Mouse (Mus musculus) T-helper 17 cell (primary cell): Measurements from ENCODE around the gene Fam53b.

ENCODE experiments used
- in situ Hi-C, 2 experiments: fragments of 300-600 bp; cut with MboI, MseI; formaldehyde crosslinking; loops; 1 replicate in 1 of 2; 2 replicates in 1 of 2; pipeline ENCODE4 v1.15.1; 2025; ENCODE audit warnings: high pct_unique_total_duplicates in 2 of 2

The Fam53b gene

GRCm38 (mm10) chr7:132768498-132769344, 45.0 kb downstream of the Fam53b start:
- in situ Hi-C loops, result loop anchor here (5.0 to 25.0 kb wide), 2 partner anchors 34 to 1206 kb away; partner anchors contain the start of gene Bub3 (in 1 of the 2)

- in situ Hi-C loops, result loop anchor here (5.0 to 25.0 kb wide), 2 partner anchors 34 to 1206 kb away; partner anchors contain the start of gene Bub3 (in 1 of the 2)
Measured at GRCm38 (mm10) chr7:132767999-132768370, 45.7 kb downstream of the Fam53b start.

- in situ Hi-C loops, result loop anchor here (5.0 to 25.0 kb wide), 2 partner anchors 35 to 1205 kb away; partner anchors contain the start of gene Bub3 (in 1 of the 2)
Measured at GRCm38 (mm10) chr7:132767233-132767998, 46.3 kb downstream of the Fam53b start.

GRCm38 (mm10) chr7:132766235-132766871, 47.3 kb downstream of the Fam53b start:
- in situ Hi-C loops, result loop anchor here (5.0 to 25.0 kb wide), 2 partner anchors 36 to 1204 kb away; partner anchors contain the start of gene Bub3 (in 1 of the 2)

- in situ Hi-C loops, result loop anchor here (5.0 to 25.0 kb wide), 2 partner anchors 37 to 1203 kb away; partner anchors contain the start of gene Bub3 (in 1 of the 2)
Measured at GRCm38 (mm10) chr7:132765629-132766186, 48.0 kb downstream of the Fam53b start.

- in situ Hi-C loops, result loop anchor here (5.0 to 25.0 kb wide), 2 partner anchors 37 to 1203 kb away; partner anchors contain the start of gene Bub3 (in 1 of the 2)
Measured at GRCm38 (mm10) chr7:132764896-132765491, 48.7 kb downstream of the Fam53b start.

GRCm38 (mm10) chr7:132764314-132764713, 49.4 kb downstream of the Fam53b start:
- in situ Hi-C loops, result loop anchor here in 1 of 2 experiments (25.0 kb wide), 1 partner anchor 1202 kb away; the partner anchor contains the start of gene Bub3

GRCm38 (mm10) chr7:132763911-132764310, 49.8 kb downstream of the Fam53b start:
- in situ Hi-C loops, result loop anchor here in 1 of 2 experiments (25.0 kb wide), 1 partner anchor 1202 kb away; the partner anchor contains the start of gene Bub3

GRCm38 (mm10) chr7:132763351-132763750, 50.3 kb downstream of the Fam53b start:
- in situ Hi-C loops, result loop anchor here in 1 of 2 experiments (25.0 kb wide), 1 partner anchor 1201 kb away; the partner anchor contains the start of gene Bub3

GRCm38 (mm10) chr7:132761409-132761808, 52.3 kb downstream of the Fam53b start:
- in situ Hi-C loops, result loop anchor here in 1 of 2 experiments (25.0 kb wide), 1 partner anchor 1199 kb away; the partner anchor contains the start of gene Bub3

GRCm38 (mm10) chr7:132760589-132761180, 53.0 kb downstream of the Fam53b start:
- in situ Hi-C loops, result loop anchor here in 1 of 2 experiments (25.0 kb wide), 1 partner anchor 1198 kb away; the partner anchor contains the start of gene Bub3

- in situ Hi-C loops, result loop anchor here in 1 of 2 experiments (25.0 kb wide), 1 partner anchor 1198 kb away; the partner anchor contains the start of gene Bub3
Measured at GRCm38 (mm10) chr7:132759926-132760325, 53.8 kb downstream of the Fam53b start.

- in situ Hi-C loops, result loop anchor here in 1 of 2 experiments (25.0 kb wide), 1 partner anchor 1197 kb away; the partner anchor contains the start of gene Bub3
Measured at GRCm38 (mm10) chr7:132759405-132759891, 54.2 kb downstream of the Fam53b start.

GRCm38 (mm10) chr7:132758875-132759274, 54.8 kb downstream of the Fam53b start:
- in situ Hi-C loops, result loop anchor here in 1 of 2 experiments (25.0 kb wide), 1 partner anchor 1197 kb away; the partner anchor contains the start of gene Bub3

- in situ Hi-C loops, result loop anchor here in 1 of 2 experiments (25.0 kb wide), 1 partner anchor 1194 kb away; the partner anchor contains the start of gene Bub3
Measured at GRCm38 (mm10) chr7:132756325-132756724, 57.4 kb downstream of the Fam53b start.

- in situ Hi-C loops, result loop anchor here in 1 of 2 experiments (25.0 kb wide), 1 partner anchor 1192 kb away; the partner anchor contains the start of gene Bub3
Measured at GRCm38 (mm10) chr7:132754389-132754750, 59.3 kb downstream of the Fam53b start.

- in situ Hi-C loops, result loop anchor here in 1 of 2 experiments (25.0 kb wide), 1 partner anchor 1191 kb away; the partner anchor contains the start of gene Bub3
Measured at GRCm38 (mm10) chr7:132753518-132754388, 59.9 kb downstream of the Fam53b start.

GRCm38 (mm10) chr7:132751716-132752115, 62.0 kb downstream of the Fam53b start:
- in situ Hi-C loops, result loop anchor here in 1 of 2 experiments (25.0 kb wide), 1 partner anchor 1189 kb away; the partner anchor contains the start of gene Bub3
